Mouse (Mus musculus) limb, embryonic 11.5 days (tissue): ENCODE measurements around the gene Cpne8. TPM values are rescaled to one million over a fixed set of nuclear protein-coding genes. Genes with fewer than 3 reads are reported as not detected.
"Not testable (repeated sequence)": the region's sequence is repeated elsewhere in the genome, so short reads cannot be mapped to it uniquely, and the experiment has no call there.

Source experiments
- ATAC-seq: fragments of 200-750 bp; cut with Nextera tagmentation; 2 replicates; pipeline ENCODE4 v1.8.0; 2017; ENCODE audit warnings: low read depth; ENCODE audit not compliant: insufficient number of reproducible peaks, low FRiP score, low TSS enrichment
- DNase-seq: peaks from one replicate; pipeline ENCODE4 v3.0.0-alpha.2; 2015; ENCODE audit warnings: low spot score
- H3K27ac ChIP-seq: fragments of 300-500 bp; sonication (generic); replicated peaks from 2 replicates; pipeline ENCODE4 v1.5.1; 2014; ENCODE audit warnings: low read depth, mild to moderate bottlenecking, low read length
- H3K27me3 ChIP-seq: fragments of 300-500 bp; sonication (generic); 2 replicates; pipeline ENCODE4 v1.6.1; 2014; ENCODE audit warnings: mild to moderate bottlenecking, low read length, mixed read lengths; ENCODE audit not compliant: control insufficient read depth, insufficient read depth
- H3K36me3 ChIP-seq: fragments of 300-500 bp; sonication (generic); 2 replicates; pipeline ENCODE4 v1.6.1; 2014; ENCODE audit warnings: mild to moderate bottlenecking, low read length, moderate library complexity, mixed read lengths; ENCODE audit not compliant: control insufficient read depth, insufficient read depth
- H3K4me1 ChIP-seq: fragments of 300-500 bp; sonication (generic); 2 replicates; pipeline ENCODE4 v1.6.1; 2014; ENCODE audit warnings: low read length, mixed read lengths; ENCODE audit not compliant: control insufficient read depth, insufficient read depth
- H3K4me2 ChIP-seq: fragments of 300-500 bp; sonication (generic); 2 replicates; pipeline ENCODE4 v1.6.1; 2014; ENCODE audit warnings: low read depth, mild to moderate bottlenecking, moderate library complexity; ENCODE audit not compliant: severe bottlenecking
- H3K4me3 ChIP-seq: fragments of 300-500 bp; sonication (generic); 2 replicates; pipeline ENCODE4 v1.5.1; 2014; ENCODE audit warnings: low read depth, low read length
- H3K9ac ChIP-seq: fragments of 300-500 bp; sonication (generic); 2 replicates; pipeline ENCODE4 v1.6.1; 2014; ENCODE audit warnings: mild to moderate bottlenecking, low read length
- H3K9me3 ChIP-seq: fragments of 300-500 bp; sonication (generic); 2 replicates; pipeline ENCODE4 v1.6.1; 2016; ENCODE audit warnings: low read length; ENCODE audit not compliant: control insufficient read depth
- WGBS: fragments of 180-500 bp; shearing (Covaris S2); extraction: QIAGEN DNeasy Blood & Tissue Kit; methylation state at CpG from one replicate; pipeline ENCODE4 v1.1.7; 2014; 5-methylcytosine and 5-hydroxymethylcytosine counted together
- polyA plus RNA-seq: library from polyadenylated mRNA; unstranded; fragments of >200 nt; fragmentation: Nextera tagmentation; extraction: Ambion mirVana; gene quantifications from 2 replicates; pipeline ENCODE4 v1.2.1, GENCODE M21; 2014

The Cpne8 gene
- polyA plus RNA-seq, 1 experiment from 2014 or later: 3.3 TPM

GRCm38 (mm10) chr15:90645828-90646227 lies 33.4 kb downstream of the Cpne8 start:
- Histone ChIP-seq H3K9me3 (no peaks in the 10 kb centered on the region), H3K27ac (no peak overlapping the region), H3K27me3 (no peaks in the 10 kb centered on the region), H3K9ac (no peak overlapping the region), H3K4me3 (no peak overlapping the region), H3K4me2 (no peak overlapping the region), H3K4me1 (peaks cover 5% of the 10 kb centered on the region; the same call in 1 of the 2 replicates), H3K36me3 (no peaks in the 10 kb centered on the region)
- no peak for DNase-seq
- 85% methylated on average over 10 of the region's 10 CpGs for WGBS
- ATAC-seq: no peak

- no peak overlapping the region for H3K9ac ChIP-seq
- no peak overlapping the region for H3K4me2 ChIP-seq
- H3K4me1 ChIP-seq: no peaks in the 10 kb centered on the region
- no peak overlapping the region for H3K4me3 ChIP-seq
- 75% methylated on average over 5 of the region's 5 CpGs for WGBS
- no peak overlapping the region for H3K27ac ChIP-seq
- DNase-seq (no peak), ATAC-seq (no peak)
- no peaks in the 10 kb centered on the region for H3K36me3 ChIP-seq
- no peaks in the 10 kb centered on the region for H3K9me3 ChIP-seq
- H3K27me3 ChIP-seq: no peaks in the 10 kb centered on the region
Observed at GRCm38 (mm10) chr15:90624201-90624600, 55.0 kb downstream of the Cpne8 start.

GRCm38 (mm10) chr15:90622005-90622404 lies 57.2 kb downstream of the Cpne8 start:
- no peaks in the 10 kb centered on the region for H3K27me3 ChIP-seq
- DNase-seq (no peak), ATAC-seq (no peak)
- H3K36me3 ChIP-seq: no peaks in the 10 kb centered on the region
- 61% methylated on average over 3 of the region's 3 CpGs for WGBS
- H3K9ac ChIP-seq: no peak overlapping the region
- H3K4me2 ChIP-seq: no peak overlapping the region
- H3K4me1 ChIP-seq: no peaks in the 10 kb centered on the region
- H3K4me3 ChIP-seq: no peak overlapping the region
- H3K9me3 ChIP-seq: no peaks in the 10 kb centered on the region
- H3K27ac ChIP-seq: no peak overlapping the region

- Histone ChIP-seq H3K4me2 (no peak overlapping the region), H3K9me3 (no peaks in the 10 kb centered on the region), H3K36me3 (no peaks in the 10 kb centered on the region), H3K9ac (no peak overlapping the region), H3K27ac (no peak overlapping the region), H3K4me1 (no peaks in the 10 kb centered on the region), H3K27me3 (no peaks in the 10 kb centered on the region), H3K4me3 (no peak overlapping the region)
- 33% methylated on average over 4 of the region's 4 CpGs for WGBS
- ATAC-seq: no peak
- DNase-seq: no peak
Observed at GRCm38 (mm10) chr15:90619736-90620135, 59.5 kb downstream of the Cpne8 start.

- Histone ChIP-seq H3K36me3 (no peaks in the 10 kb centered on the region), H3K9me3 (no peaks in the 10 kb centered on the region), H3K4me1 (no peaks in the 10 kb centered on the region), H3K27me3 (no peaks in the 10 kb centered on the region), H3K9ac (no peak overlapping the region), H3K4me2 (no peak overlapping the region), H3K27ac (no peak overlapping the region), H3K4me3 (no peak overlapping the region)
- 79% methylated on average over 8 of the region's 8 CpGs for WGBS
- ATAC-seq: no peak
- no peak for DNase-seq
Observed at GRCm38 (mm10) chr15:90616116-90616798, 63.0 kb downstream of the Cpne8 start.

GRCm38 (mm10) chr15:90610767-90611166 lies 68.5 kb downstream of the Cpne8 start:
- H3K9me3 ChIP-seq, H3K36me3 ChIP-seq, H3K27ac ChIP-seq, H3K4me3 ChIP-seq, DNase-seq, H3K4me2 ChIP-seq, ATAC-seq, H3K27me3 ChIP-seq, H3K9ac ChIP-seq, H3K4me1 ChIP-seq: not testable (repeated sequence)
- 81% methylated on average over 4 of the region's 4 CpGs for WGBS

- H3K9ac ChIP-seq: no peak overlapping the region
- ATAC-seq (no peak), DNase-seq (no peak)
- H3K27me3 ChIP-seq: no peaks in the 10 kb centered on the region
- no peak overlapping the region for H3K4me2 ChIP-seq
- H3K36me3 ChIP-seq: no peaks in the 10 kb centered on the region
- no peaks in the 10 kb centered on the region for H3K4me1 ChIP-seq
- no peak overlapping the region for H3K27ac ChIP-seq
- WGBS: 59% methylated on average over 4 of the region's 4 CpGs
- no peaks in the 10 kb centered on the region for H3K9me3 ChIP-seq
- no peak overlapping the region for H3K4me3 ChIP-seq
Observed at GRCm38 (mm10) chr15:90609836-90610415, 69.3 kb downstream of the Cpne8 start.

GRCm38 (mm10) chr15:90608368-90608767 lies 70.9 kb downstream of the Cpne8 start:
- no peak overlapping the region for H3K4me2 ChIP-seq
- no peaks in the 10 kb centered on the region for H3K36me3 ChIP-seq
- WGBS: 84% methylated on average over 3 of the region's 3 CpGs
- no peaks in the 10 kb centered on the region for H3K9me3 ChIP-seq
- no peak for DNase-seq
- H3K27ac ChIP-seq: no peak overlapping the region
- H3K27me3 ChIP-seq: no peaks in the 10 kb centered on the region
- no peak for ATAC-seq
- H3K4me3 ChIP-seq: no peak overlapping the region
- no peak overlapping the region for H3K9ac ChIP-seq
- H3K4me1 ChIP-seq: no peaks in the 10 kb centered on the region
